Mouse (Mus musculus): ENCODE measurements around the gene Galntl6. TPM values are rescaled to one million over a fixed set of nuclear protein-coding genes. Genes with fewer than 3 reads are reported as not detected.

The Galntl6 gene
- 11.8 and 12.2 TPM in 2 replicates for polyA plus RNA-seq (2012; rRNA removed)

GRCm38 (mm10) chr8:58912196-58912839 lies at the start of gene Galntl6:
Gene Galntl6, minus strand, starts transcription at chr8:58912640.
- Histone ChIP-seq H3K4me1 (ENCODE audit: control insufficient read depth, insufficient read depth, low read length) (no peaks in the 10 kb centered on the region), H3K4me3 (ENCODE audit: insufficient read depth, low read length) (peak within 1 kb of the TSS; percentile 84), H3K27ac (ENCODE audit: insufficient read depth, low read length) (0 out of 2 replicates have a peak within 1 kb of the TSS, but pooled peaks have one; percentile 1)
- TF ChIP-seq POLR2A (IDR thresholded peaks at IDR 0.05; ENCODE audit: extremely low read depth, insufficient read depth, low read length) (peak; percentile 49; the same call in 1 of the 2 replicates), CTCF (IDR thresholded peaks at IDR 0.05; ENCODE audit: extremely low read depth, insufficient read depth, low read length) (no peak)

DNA sequence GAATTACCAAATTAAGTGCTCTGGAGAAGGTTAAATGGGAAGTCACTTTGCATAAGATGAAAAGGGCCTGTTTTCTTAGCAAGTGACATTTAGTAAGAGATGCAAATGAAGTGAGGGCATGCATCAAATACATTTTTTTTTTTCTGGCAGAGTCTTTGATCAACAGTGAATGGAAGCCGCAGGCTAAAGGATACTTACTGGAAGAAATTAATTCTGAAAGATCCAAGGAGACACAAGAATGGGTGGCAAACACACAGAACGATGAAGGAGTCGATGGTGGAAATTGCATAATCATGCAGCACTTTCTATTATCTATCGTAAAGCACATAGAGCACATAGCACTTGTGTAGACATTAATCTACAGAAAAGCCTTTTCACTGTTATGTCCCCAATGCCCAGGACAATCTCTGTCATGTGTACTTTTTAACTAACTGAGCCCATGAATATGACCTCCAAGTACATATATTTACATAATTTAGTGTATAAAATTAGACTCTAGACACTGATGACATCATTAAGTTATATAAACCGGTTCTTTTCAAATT lies 44.8 kb upstream of the Galntl6 start:
- no peak overlapping the region for H3K4me3 ChIP-seq (ENCODE audit: insufficient read depth, low read length)
- no peak overlapping the region for H3K27ac ChIP-seq (ENCODE audit: insufficient read depth, low read length)
- no peaks in the 10 kb centered on the region for H3K4me1 ChIP-seq (ENCODE audit: control insufficient read depth, insufficient read depth, low read length)
- TF ChIP-seq CTCF (IDR thresholded peaks at IDR 0.05; ENCODE audit: extremely low read depth, insufficient read depth, low read length) (no peak), POLR2A (IDR thresholded peaks at IDR 0.05; ENCODE audit: extremely low read depth, insufficient read depth, low read length) (no peak)

GRCm38 (mm10) chr8:58943773-58944172 lies 31.3 kb upstream of the Galntl6 start:
- no peak for TF ChIP-seq CTCF (IDR thresholded peaks at IDR 0.05; ENCODE audit: extremely low read depth, insufficient read depth, low read length)
- no peak for TF ChIP-seq POLR2A (IDR thresholded peaks at IDR 0.05; ENCODE audit: extremely low read depth, insufficient read depth, low read length)
- H3K27ac ChIP-seq (ENCODE audit: insufficient read depth, low read length) = no peak overlapping the region

DNA sequence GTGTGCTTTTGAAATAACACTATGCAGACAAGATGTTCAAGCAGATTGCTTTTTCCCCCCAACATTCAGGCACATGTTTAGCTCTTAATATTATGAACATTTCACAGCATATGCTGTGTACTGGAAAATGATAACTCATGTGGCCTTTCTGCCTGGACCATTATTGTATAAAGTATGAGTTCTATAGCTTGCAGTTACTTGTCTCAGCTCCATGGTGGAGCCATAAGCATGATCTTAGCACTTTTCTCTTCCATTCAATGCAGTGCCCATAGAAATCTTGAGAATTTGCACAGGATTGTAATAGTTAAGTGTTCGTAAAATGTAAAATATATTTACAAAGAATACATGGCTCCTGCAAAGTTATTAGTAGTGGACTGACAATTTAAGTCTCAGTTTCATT lies 18.6 kb upstream of the Galntl6 start:
- Histone ChIP-seq H3K4me3 (ENCODE audit: insufficient read depth, low read length) (no peak overlapping the region), H3K27ac (ENCODE audit: insufficient read depth, low read length) (no peak overlapping the region), H3K4me1 (ENCODE audit: control insufficient read depth, insufficient read depth, low read length) (no peaks in the 10 kb centered on the region)
- TF ChIP-seq CTCF (IDR thresholded peaks at IDR 0.05; ENCODE audit: extremely low read depth, insufficient read depth, low read length) (0 out of 2 replicates have a peak, but pooled peaks have one; percentile 10), POLR2A (IDR thresholded peaks at IDR 0.05; ENCODE audit: extremely low read depth, insufficient read depth, low read length) (no peak)

More at GRCm38 (mm10) chr8:58943773-58944172, 31.3 kb upstream of the Galntl6 start:
- H3K4me3 ChIP-seq (ENCODE audit: insufficient read depth, low read length) = no peak overlapping the region
- no peaks in the 10 kb centered on the region for H3K4me1 ChIP-seq (ENCODE audit: control insufficient read depth, insufficient read depth, low read length)

DNA sequence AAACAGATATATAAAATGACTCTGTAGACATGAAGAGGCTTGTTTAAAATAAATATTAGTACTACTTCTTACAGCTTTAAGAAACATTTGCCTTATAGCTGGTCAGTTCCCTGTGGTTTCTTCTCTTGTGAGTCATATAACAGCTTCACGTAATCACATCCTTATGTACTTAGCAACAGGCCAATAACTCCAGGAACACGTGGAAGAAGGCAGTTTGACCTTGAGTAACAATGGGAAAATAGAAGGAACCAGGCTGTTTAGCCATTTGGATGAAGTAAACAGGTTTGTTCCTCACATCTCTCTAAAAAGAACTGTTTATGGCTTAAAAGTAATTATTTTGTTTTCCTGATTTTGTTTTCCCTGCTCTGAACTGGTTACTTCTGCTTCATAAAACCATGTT lies 2.7 kb upstream of the Galntl6 start:
- Histone ChIP-seq H3K27ac (ENCODE audit: insufficient read depth, low read length) (no peak overlapping the region), H3K4me3 (ENCODE audit: insufficient read depth, low read length) (no peak overlapping the region), H3K4me1 (ENCODE audit: control insufficient read depth, insufficient read depth, low read length) (no peaks in the 10 kb centered on the region)
- TF ChIP-seq CTCF (IDR thresholded peaks at IDR 0.05; ENCODE audit: extremely low read depth, insufficient read depth, low read length) (no peak), POLR2A (IDR thresholded peaks at IDR 0.05; ENCODE audit: extremely low read depth, insufficient read depth, low read length) (no peak)

- Histone ChIP-seq H3K4me3 (ENCODE audit: insufficient read depth, low read length) (peak overlapping the region; percentile 84; the same call in 1 of the 2 replicates), H3K4me1 (ENCODE audit: control insufficient read depth, insufficient read depth, low read length) (no peaks in the 10 kb centered on the region), H3K27ac (ENCODE audit: insufficient read depth, low read length) (no peak overlapping the region)
- TF ChIP-seq POLR2A (IDR thresholded peaks at IDR 0.05; ENCODE audit: extremely low read depth, insufficient read depth, low read length) = no peak
- TF ChIP-seq CTCF (IDR thresholded peaks at IDR 0.05; ENCODE audit: extremely low read depth, insufficient read depth, low read length) = no peak
Observed at GRCm38 (mm10) chr8:58913640-58913968, 1.2 kb upstream of the Galntl6 start.

DNA sequence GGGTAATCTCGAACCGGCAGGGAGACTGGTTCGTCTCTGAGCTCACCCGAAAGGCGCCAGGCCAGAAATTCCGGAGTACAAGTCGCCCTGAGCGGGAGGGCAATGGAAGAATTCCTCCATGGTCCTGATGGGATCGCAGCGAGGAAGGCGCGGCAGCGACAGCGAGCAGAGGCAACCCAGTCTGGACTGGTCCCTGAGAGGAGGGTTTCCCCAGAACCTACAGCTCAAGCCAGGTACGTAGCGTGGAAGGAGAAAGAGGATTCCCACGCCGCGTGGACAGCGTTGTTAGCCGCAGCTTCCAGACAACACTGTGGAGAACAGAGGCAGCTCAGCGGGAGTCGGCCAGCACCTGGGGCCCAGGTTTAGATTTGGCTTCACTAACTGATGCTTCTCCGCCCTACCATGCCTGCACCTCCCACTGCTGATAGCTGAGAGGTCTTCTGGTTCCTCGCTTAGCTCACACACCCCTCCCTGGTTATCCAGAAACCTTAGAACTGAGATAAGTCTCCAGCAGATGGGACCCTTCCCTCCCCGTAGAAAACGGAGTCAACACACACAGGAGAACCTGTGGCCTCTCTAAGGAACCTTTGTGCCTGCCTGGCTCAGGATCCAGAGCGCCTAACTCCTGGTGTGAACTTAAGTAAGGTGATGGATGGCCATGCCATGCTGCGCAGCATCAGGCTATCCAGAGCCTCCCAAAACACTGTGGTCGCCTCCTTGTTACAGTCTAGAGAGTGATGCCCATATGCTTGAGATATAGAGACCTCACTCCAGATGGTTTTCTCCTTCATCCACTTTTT lies 600 bp upstream of the Galntl6 start:
- 0 out of 2 replicates have a peak, but pooled peaks have one; percentile 12 for TF ChIP-seq POLR2A (IDR thresholded peaks at IDR 0.05; ENCODE audit: extremely low read depth, insufficient read depth, low read length)
- TF ChIP-seq CTCF (IDR thresholded peaks at IDR 0.05; ENCODE audit: extremely low read depth, insufficient read depth, low read length) = no peak
- H3K27ac ChIP-seq (ENCODE audit: insufficient read depth, low read length) = 0 out of 2 replicates have a peak overlapping the region, but pooled peaks have one; percentile 1
- no peaks in the 10 kb centered on the region for H3K4me1 ChIP-seq (ENCODE audit: control insufficient read depth, insufficient read depth, low read length)
- peak overlapping the region; percentile 84 for H3K4me3 ChIP-seq (ENCODE audit: insufficient read depth, low read length)

DNA sequence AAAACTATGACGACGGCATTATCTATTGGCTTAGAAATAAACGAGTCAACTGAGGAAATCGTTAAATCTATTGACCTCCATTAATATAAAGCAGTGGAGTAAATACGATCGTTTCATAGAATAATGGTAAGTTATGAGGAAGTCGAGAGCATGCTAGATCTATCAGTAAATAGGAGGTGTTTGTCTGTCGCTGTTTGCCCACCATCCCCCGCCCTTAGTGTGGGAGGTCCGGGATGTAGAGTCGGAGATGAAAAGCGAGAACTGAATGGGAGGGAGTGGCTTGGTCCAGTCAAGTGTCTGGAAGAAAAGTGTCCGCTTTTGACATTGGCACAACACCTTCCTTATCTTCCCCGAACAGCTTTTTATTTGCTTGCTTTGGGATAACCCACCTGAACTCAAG lies 763 bp downstream of the Galntl6 start, which contains the start of gene BC030500:
Gene BC030500, plus strand, starts transcription at position 79 of the 400 bp plus-strand sequence.
- Histone ChIP-seq H3K4me3 (ENCODE audit: insufficient read depth, low read length) (peak within 1 kb of the TSS; percentile 84), H3K27ac (ENCODE audit: insufficient read depth, low read length) (no peak within 1 kb of the TSS), H3K4me1 (ENCODE audit: control insufficient read depth, insufficient read depth, low read length) (no peaks in the 10 kb centered on the region)
- TF ChIP-seq CTCF (IDR thresholded peaks at IDR 0.05; ENCODE audit: extremely low read depth, insufficient read depth, low read length) (no peak), POLR2A (IDR thresholded peaks at IDR 0.05; ENCODE audit: extremely low read depth, insufficient read depth, low read length) (no peak)

DNA sequence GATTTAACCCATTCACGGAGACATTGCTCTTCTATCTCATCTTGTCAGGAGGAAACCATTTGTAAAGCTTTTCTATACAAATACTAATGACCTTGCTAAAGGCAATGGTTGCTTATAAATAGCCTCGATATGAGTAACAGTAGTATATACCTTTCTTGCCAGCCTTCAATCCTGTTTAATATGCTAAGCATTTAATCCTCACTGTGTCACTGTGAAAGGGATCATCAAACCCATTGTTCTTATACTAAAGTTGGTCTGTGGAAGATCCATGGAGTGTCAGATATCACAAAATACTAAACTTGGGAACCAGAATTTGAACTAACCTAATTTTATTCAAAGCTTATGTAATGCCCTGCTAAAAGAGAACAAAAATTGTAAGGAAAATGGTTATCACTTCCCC lies 8.0 kb downstream of the Galntl6 start:
- no peaks in the 10 kb centered on the region for H3K4me1 ChIP-seq (ENCODE audit: control insufficient read depth, insufficient read depth, low read length)
- H3K4me3 ChIP-seq (ENCODE audit: insufficient read depth, low read length) = no peak overlapping the region
- no peak overlapping the region for H3K27ac ChIP-seq (ENCODE audit: insufficient read depth, low read length)
- TF ChIP-seq CTCF (IDR thresholded peaks at IDR 0.05; ENCODE audit: extremely low read depth, insufficient read depth, low read length) = no peak
